Mouse (Mus musculus) neural tube, embryonic 13.5 days (tissue): ENCODE measurements around the gene Mfsd2a. TPM values are rescaled to one million over a fixed set of nuclear protein-coding genes. Genes with fewer than 3 reads are reported as not detected.

Experiments used
- ATAC-seq: fragments of 200-750 bp; cut with Nextera tagmentation; 2 replicates; pipeline ENCODE4 v1.8.0; 2017; ENCODE audit warnings: low read depth, mild to moderate bottlenecking, moderate TSS enrichment, moderate library complexity
- H3K27ac ChIP-seq: fragments of 300-500 bp; sonication (generic); replicated peaks from 2 replicates; pipeline ENCODE4 v1.5.1; 2015; ENCODE audit warnings: moderate library complexity, mild to moderate bottlenecking, inconsistent platforms
- H3K27me3 ChIP-seq: fragments of 300-500 bp; sonication (generic); 2 replicates; pipeline ENCODE4 v1.6.1; 2015; ENCODE audit warnings: mild to moderate bottlenecking, inconsistent platforms
- H3K36me3 ChIP-seq: fragments of 300-500 bp; sonication (generic); 2 replicates; pipeline ENCODE4 v1.6.1; 2015; ENCODE audit warnings: mild to moderate bottlenecking, inconsistent platforms
- H3K4me1 ChIP-seq: fragments of 300-500 bp; sonication (generic); replicated peaks from 2 replicates; pipeline ENCODE4 v1.6.1; 2015; ENCODE audit warnings: inconsistent platforms
- H3K4me2 ChIP-seq: fragments of 300-500 bp; sonication (generic); 2 replicates; pipeline ENCODE4 v1.6.1; 2015; ENCODE audit warnings: inconsistent platforms, mild to moderate bottlenecking, moderate library complexity
- H3K4me3 ChIP-seq: fragments of 300-500 bp; sonication (generic); 2 replicates; pipeline ENCODE4 v1.5.1; 2015; ENCODE audit warnings: mild to moderate bottlenecking, inconsistent platforms
- H3K9ac ChIP-seq: fragments of 300-500 bp; sonication (generic); 2 replicates; pipeline ENCODE4 v1.6.1; 2015; ENCODE audit warnings: moderate library complexity, mild to moderate bottlenecking, inconsistent platforms
- H3K9me3 ChIP-seq: fragments of 300-500 bp; sonication (generic); 2 replicates; pipeline ENCODE4 v1.6.1; 2016; ENCODE audit warnings: inconsistent platforms
- WGBS: fragments of 180-500 bp; shearing (Covaris S2); methylation state at CpG from one replicate; pipeline ENCODE4 v1.1.7; 2015; 5-methylcytosine and 5-hydroxymethylcytosine counted together
- polyA plus RNA-seq: library from polyadenylated mRNA; unstranded; fragments of >200 nt; fragmentation: Nextera tagmentation; extraction: Ambion mirVana; gene quantifications from 2 replicates; pipeline ENCODE4 v1.2.1, GENCODE M21; 2015

Gene Mfsd2a
- 30.2 and 30.3 TPM in 2 replicates for polyA plus RNA-seq

GRCm38 (mm10) chr4:122961100-122961567, at the start of gene Mfsd2a:
Gene Mfsd2a, minus strand, starts transcription at chr4:122961188.
- Histone ChIP-seq H3K9me3 (no peaks in the 10 kb centered on the region), H3K27me3 (peaks cover 15% of the 10 kb centered on the region), H3K27ac (peak within 1 kb of the TSS; percentile 34; the same call in 1 of the 2 replicates), H3K4me3 (peak within 1 kb of the TSS; percentile 68), H3K36me3 (no peaks in the 10 kb centered on the region), H3K4me2 (peak within 1 kb of the TSS; percentile 100), H3K4me1 (peaks cover 50% of the 10 kb centered on the region), H3K9ac (peak within 1 kb of the TSS; percentile 74)
- under 1% methylated on average over 27 of the region's 27 CpGs for WGBS
- peak; percentile 69 for ATAC-seq

- peaks cover 34% of the 10 kb centered on the region for H3K4me1 ChIP-seq
- 58% methylated on average over 15 of the region's 15 CpGs for WGBS
- no peak overlapping the region for H3K4me3 ChIP-seq
- ATAC-seq, result no peak
- H3K9me3 ChIP-seq, result no peaks in the 10 kb centered on the region
- H3K36me3 ChIP-seq, result peaks cover 22% of the 10 kb centered on the region
- no peak overlapping the region for H3K27ac ChIP-seq
- H3K9ac ChIP-seq, result no peak overlapping the region
- H3K4me2 ChIP-seq, result no peak overlapping the region
- no peaks in the 10 kb centered on the region for H3K27me3 ChIP-seq
Observed at GRCm38 (mm10) chr4:123005054-123005966, 44.3 kb upstream of the Mfsd2a start.

DNA sequence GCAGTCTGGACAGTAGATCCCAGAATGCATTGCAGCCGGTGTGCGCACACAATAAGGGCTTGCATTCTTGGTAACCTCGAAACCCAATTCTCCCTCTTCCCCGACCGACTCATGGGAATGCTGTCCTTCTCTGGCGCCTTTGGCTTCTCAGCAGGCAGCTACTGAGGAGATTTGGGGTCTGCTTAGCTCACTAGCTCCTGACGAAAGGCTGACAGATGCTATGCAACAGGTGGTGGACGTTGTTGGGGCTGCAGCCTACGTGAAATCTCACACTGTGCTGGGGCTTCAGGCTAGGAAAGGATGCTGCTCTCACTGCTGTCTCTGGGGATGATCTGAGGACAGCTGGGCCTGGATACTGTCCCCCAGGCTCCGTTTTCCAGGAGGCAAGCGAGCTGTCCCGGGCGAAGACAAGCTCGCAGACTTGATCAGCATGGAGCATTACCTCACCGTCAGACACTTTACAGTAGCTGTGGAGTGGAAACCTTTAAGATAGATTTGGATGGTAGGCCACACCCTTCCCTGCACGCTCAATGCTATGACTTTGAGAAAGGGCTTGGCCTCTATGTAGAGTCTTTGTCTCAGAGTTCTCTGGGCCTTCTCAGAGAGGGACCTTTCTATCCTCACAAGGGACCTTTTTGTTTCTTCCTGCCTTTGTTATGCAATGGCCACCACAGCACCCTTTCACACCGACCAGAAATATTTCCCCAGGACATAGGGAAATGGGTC, 39.8 kb upstream of the Mfsd2a start:
- 19% methylated on average over 17 of the region's 17 CpGs for WGBS

DNA sequence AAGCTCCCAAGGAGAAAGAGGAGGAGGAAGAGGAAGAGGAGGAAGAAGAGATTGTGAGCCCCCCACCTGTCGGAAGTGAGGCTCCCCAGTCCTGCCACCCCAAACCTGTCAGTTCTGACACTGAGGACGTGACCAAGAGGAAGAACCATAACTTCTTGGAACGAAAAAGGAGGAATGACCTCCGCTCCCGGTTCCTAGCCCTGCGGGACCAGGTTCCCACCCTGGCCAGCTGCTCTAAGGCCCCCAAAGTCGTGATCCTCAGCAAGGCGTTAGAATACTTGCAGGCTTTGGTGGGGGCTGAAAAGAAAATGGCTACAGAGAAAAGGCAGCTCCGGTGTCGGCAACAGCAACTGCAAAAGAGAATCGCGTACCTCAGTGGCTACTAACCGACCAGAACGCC, 39.1 kb upstream of the Mfsd2a start:
- no peak for ATAC-seq
- peaks cover 65% of the 10 kb centered on the region for H3K4me1 ChIP-seq
- 26% methylated on average over 14 of the region's 14 CpGs for WGBS
- H3K9me3 ChIP-seq, result no peaks in the 10 kb centered on the region
- peaks cover 27% of the 10 kb centered on the region for H3K36me3 ChIP-seq
- H3K4me2 ChIP-seq, result peak overlapping the region; percentile 84
- H3K4me3 ChIP-seq, result peak overlapping the region; percentile 92
- peak overlapping the region; percentile 73 for H3K9ac ChIP-seq
- no peaks in the 10 kb centered on the region for H3K27me3 ChIP-seq
- H3K27ac ChIP-seq, result peak overlapping the region; percentile 96

More for the DNA sequence above, 39.8 kb upstream of the Mfsd2a start:
- ATAC-seq, result no peak
- H3K27me3 ChIP-seq, result no peaks in the 10 kb centered on the region
- H3K9ac ChIP-seq, result peak overlapping the region; percentile 73
- no peaks in the 10 kb centered on the region for H3K9me3 ChIP-seq
- peaks cover 27% of the 10 kb centered on the region for H3K36me3 ChIP-seq
- H3K27ac ChIP-seq, result peak overlapping the region; percentile 96
- H3K4me3 ChIP-seq, result peak overlapping the region; percentile 92; the same call in 1 of the 2 replicates
- H3K4me1 ChIP-seq, result peaks cover 67% of the 10 kb centered on the region
- H3K4me2 ChIP-seq, result peak overlapping the region; percentile 84

GRCm38 (mm10) chr4:122999263-122999691, 38.3 kb upstream of the Mfsd2a start:
- Histone ChIP-seq H3K27ac (peak overlapping the region; percentile 96), H3K9me3 (no peaks in the 10 kb centered on the region), H3K4me3 (peak overlapping the region; percentile 92), H3K9ac (peak overlapping the region; percentile 73), H3K27me3 (no peaks in the 10 kb centered on the region), H3K4me1 (peaks cover 64% of the 10 kb centered on the region), H3K36me3 (peaks cover 27% of the 10 kb centered on the region), H3K4me2 (peak overlapping the region; percentile 84)
- 4% methylated on average over 4 of the region's 4 CpGs for WGBS
- ATAC-seq, result peak; percentile 2; the same call in 1 of the 2 replicates

GRCm38 (mm10) chr4:122998537-122999262, 37.7 kb upstream of the Mfsd2a start:
- peaks cover 27% of the 10 kb centered on the region for H3K36me3 ChIP-seq
- peak overlapping the region; percentile 92 for H3K4me3 ChIP-seq
- H3K4me1 ChIP-seq, result peaks cover 63% of the 10 kb centered on the region
- no peaks in the 10 kb centered on the region for H3K9me3 ChIP-seq
- 1% methylated on average over 12 of the region's 12 CpGs for WGBS
- no peaks in the 10 kb centered on the region for H3K27me3 ChIP-seq
- H3K4me2 ChIP-seq, result peak overlapping the region; percentile 84
- H3K9ac ChIP-seq, result peak overlapping the region; percentile 97
- ATAC-seq, result peak; percentile 63
- H3K27ac ChIP-seq, result peak overlapping the region; percentile 96

- Histone ChIP-seq H3K4me3 (peak overlapping the region; percentile 92), H3K9me3 (no peaks in the 10 kb centered on the region), H3K9ac (peak overlapping the region; percentile 97), H3K27me3 (no peaks in the 10 kb centered on the region), H3K4me1 (peaks cover 54% of the 10 kb centered on the region), H3K27ac (peak overlapping the region; percentile 96), H3K4me2 (peak overlapping the region; percentile 84), H3K36me3 (peaks cover 20% of the 10 kb centered on the region)
- under 1% methylated on average over 47 of the region's 47 CpGs for WGBS
- peak; percentile 3; the same call in 1 of the 2 replicates for ATAC-seq
Observed at GRCm38 (mm10) chr4:122996618-122997381, 35.8 kb upstream of the Mfsd2a start.

GRCm38 (mm10) chr4:122996221-122996617, 35.2 kb upstream of the Mfsd2a start:
- WGBS, result under 1% methylated on average over 30 of the region's 32 CpGs
- no peaks in the 10 kb centered on the region for H3K9me3 ChIP-seq
- peak overlapping the region; percentile 84 for H3K4me2 ChIP-seq
- peak overlapping the region; percentile 97 for H3K9ac ChIP-seq
- no peak for ATAC-seq
- H3K36me3 ChIP-seq, result peaks cover 14% of the 10 kb centered on the region
- H3K4me1 ChIP-seq, result peaks cover 49% of the 10 kb centered on the region
- peak overlapping the region; percentile 92 for H3K4me3 ChIP-seq
- H3K27ac ChIP-seq, result peak overlapping the region; percentile 96
- no peaks in the 10 kb centered on the region for H3K27me3 ChIP-seq

GRCm38 (mm10) chr4:122995404-122996220, 34.6 kb upstream of the Mfsd2a start, which contains the start of gene Mycl:
Gene Mycl, plus strand, starts transcription at chr4:122995652.
- Histone ChIP-seq H3K4me2 (peak within 1 kb of the TSS; percentile 84), H3K4me1 (peaks cover 43% of the 10 kb centered on the region), H3K4me3 (peak within 1 kb of the TSS; percentile 92), H3K27me3 (no peaks in the 10 kb centered on the region), H3K27ac (peak within 1 kb of the TSS; percentile 96), H3K9me3 (no peaks in the 10 kb centered on the region; the same call in 1 of the 2 replicates), H3K9ac (peak within 1 kb of the TSS; percentile 97), H3K36me3 (peaks cover 8% of the 10 kb centered on the region; the same call in 1 of the 2 replicates)
- under 1% methylated on average over 69 of the region's 69 CpGs for WGBS
- peak; percentile 78 for ATAC-seq

DNA sequence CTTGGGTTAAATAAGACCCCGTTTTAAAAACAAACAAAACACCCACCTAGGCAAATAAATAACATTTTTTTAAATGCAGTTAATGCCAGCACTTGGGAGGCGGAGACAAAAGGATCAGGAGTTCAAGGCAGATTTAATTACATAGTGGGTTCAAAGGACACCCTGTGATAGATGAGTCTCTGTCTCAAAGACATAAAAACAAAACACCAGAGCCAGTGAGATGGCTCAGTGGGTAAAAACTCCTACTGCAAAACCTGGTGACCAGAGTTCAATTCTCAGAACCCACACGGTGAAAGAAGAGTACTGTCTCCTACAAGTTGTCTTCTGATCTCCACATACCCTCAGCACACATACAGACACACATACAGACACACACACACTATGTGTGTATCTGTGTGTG, 31.3 kb upstream of the Mfsd2a start:
- 54% methylated on average over 3 of the region's 3 CpGs for WGBS
- no peak overlapping the region for H3K4me2 ChIP-seq
- H3K27ac ChIP-seq, result no peak overlapping the region
- no peak overlapping the region for H3K4me3 ChIP-seq
- no peaks in the 10 kb centered on the region for H3K36me3 ChIP-seq
- no peaks in the 10 kb centered on the region for H3K27me3 ChIP-seq
- no peak for ATAC-seq
- no peaks in the 10 kb centered on the region; the same call in 1 of the 2 replicates for H3K9me3 ChIP-seq
- peaks cover 12% of the 10 kb centered on the region for H3K4me1 ChIP-seq
- H3K9ac ChIP-seq, result no peak overlapping the region
